Mouse (Mus musculus): Measurements from ENCODE around the gene Sun1. TPM values are rescaled to one million over a fixed set of nuclear protein-coding genes. Genes with fewer than 3 reads are reported as not detected.

The Sun1 gene
- polyA plus RNA-seq, 1 experiment from 2014 or later, result 8.6 TPM

DNA sequence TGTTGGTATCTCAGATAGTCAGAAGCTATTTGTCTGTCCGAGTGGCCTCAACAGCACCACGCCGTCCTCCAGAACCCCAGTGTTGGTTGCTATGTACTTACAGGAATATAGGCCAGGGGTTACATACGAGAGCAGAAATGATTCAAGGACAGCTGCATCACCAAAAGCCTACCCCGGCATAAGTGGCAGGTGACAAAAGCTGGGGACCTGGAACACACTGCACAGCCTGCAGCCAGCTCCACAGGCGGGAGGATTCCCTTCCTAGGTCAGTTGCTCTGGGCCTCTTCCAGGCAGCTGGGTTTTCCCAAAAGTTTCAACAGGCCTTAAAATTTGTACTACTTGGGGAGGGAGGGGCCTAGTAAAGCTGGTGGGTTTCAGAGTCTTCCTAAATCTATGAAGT lies 55.3 kb downstream of the Sun1 start:
- TF ChIP-seq CTCF (IDR thresholded peaks at IDR 0.05; ENCODE audit: low read depth), result no peak
- TF ChIP-seq EP300 (IDR thresholded peaks at IDR 0.05; ENCODE audit: low read depth), result no peak
- 0 out of 2 replicates have a peak overlapping the region, but pooled peaks have one; percentile 18 for H3K9ac ChIP-seq (replicated peaks)
- no peak overlapping the region for H3K4me3 ChIP-seq (ENCODE audit: low read depth, low read length)
- H3K4me2 ChIP-seq (ENCODE audit: low read depth, low read length), result no peak overlapping the region
- no peak for ATAC-seq
- peaks cover 13% of the 10 kb centered on the region for H3K36me3 ChIP-seq (replicated peaks; ENCODE audit: insufficient read depth, low read length)
- 68% methylated on average over 6 of the region's 6 CpGs for WGBS (ENCODE audit: insufficient replicate concordance)
- H3K9me3 ChIP-seq (ENCODE audit: low read length), result no peaks in the 10 kb centered on the region
- no peaks in the 10 kb centered on the region for H3K27me3 ChIP-seq (ENCODE audit: insufficient read depth, low read length)
- H3K27ac ChIP-seq (ENCODE audit: low read depth), result peak overlapping the region; percentile 55
- peaks cover 59% of the 10 kb centered on the region for H3K4me1 ChIP-seq (ENCODE audit: insufficient read depth)
- DNase-seq, result no peak

DNA sequence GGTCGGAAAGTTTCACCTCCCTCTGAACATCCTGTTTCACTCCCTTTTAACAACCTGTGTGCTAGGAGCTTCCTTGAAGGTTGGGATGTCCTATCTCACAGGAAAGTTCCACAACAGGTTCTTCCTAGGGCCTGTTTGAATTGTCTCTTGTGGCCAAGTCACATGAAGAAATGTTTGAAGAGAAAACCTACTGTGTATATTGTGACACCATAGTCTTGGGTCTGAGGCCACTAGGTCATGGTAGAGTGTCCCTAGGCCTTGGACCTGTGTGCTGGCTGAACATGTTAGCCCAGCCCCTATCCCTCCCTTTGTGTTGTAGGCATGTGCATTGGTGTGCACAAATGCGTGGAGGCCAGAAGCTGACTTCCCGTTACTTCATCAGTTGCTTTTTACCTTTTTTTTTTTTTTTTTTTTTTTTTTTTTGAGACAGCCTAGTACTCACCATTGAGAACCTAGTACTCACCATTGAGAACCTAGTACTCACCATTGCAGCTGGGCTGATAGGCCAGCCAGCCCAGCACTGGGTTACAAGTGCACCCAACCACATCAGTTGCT lies 55.9 kb downstream of the Sun1 start:
- Histone ChIP-seq H3K4me3 (ENCODE audit: low read depth, low read length) (no peak overlapping the region), H3K27ac (ENCODE audit: low read depth) (peak overlapping the region; percentile 55), H3K9ac (replicated peaks) (no peak overlapping the region), H3K9me3 (ENCODE audit: low read length) (no peaks in the 10 kb centered on the region), H3K4me1 (ENCODE audit: insufficient read depth) (peaks cover 59% of the 10 kb centered on the region), H3K4me2 (ENCODE audit: low read depth, low read length) (no peak overlapping the region), H3K27me3 (ENCODE audit: insufficient read depth, low read length) (no peaks in the 10 kb centered on the region), H3K36me3 (replicated peaks; ENCODE audit: insufficient read depth, low read length) (peaks cover 18% of the 10 kb centered on the region)
- no peak for TF ChIP-seq EP300 (IDR thresholded peaks at IDR 0.05; ENCODE audit: low read depth)
- DNase-seq, result no peak
- 46% methylated on average over 3 of the region's 3 CpGs for WGBS (ENCODE audit: insufficient replicate concordance)
- ATAC-seq, result no peak

DNA sequence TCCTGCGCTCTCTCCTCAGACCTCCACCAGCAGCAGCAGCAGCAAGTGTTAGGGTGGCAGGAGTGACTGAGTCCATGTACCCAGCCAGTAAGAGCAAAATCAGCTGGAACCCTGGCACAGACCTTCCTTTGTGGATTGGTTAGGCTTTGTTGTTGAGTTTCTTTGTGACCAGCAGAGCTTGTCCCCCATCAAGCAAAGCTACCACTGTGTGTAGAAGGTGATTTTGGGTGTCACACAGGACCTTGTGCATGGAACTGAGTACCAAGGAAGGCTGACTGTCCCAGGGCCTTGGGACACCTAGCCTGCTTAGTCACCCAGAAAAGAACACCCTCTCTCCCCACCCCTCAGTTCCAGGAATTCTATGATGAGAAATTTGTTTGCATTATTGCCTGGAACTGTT lies 56.8 kb downstream of the Sun1 start:
- WGBS (ENCODE audit: insufficient replicate concordance), result 100% methylated on average over 1 of the region's 1 CpGs

DNA sequence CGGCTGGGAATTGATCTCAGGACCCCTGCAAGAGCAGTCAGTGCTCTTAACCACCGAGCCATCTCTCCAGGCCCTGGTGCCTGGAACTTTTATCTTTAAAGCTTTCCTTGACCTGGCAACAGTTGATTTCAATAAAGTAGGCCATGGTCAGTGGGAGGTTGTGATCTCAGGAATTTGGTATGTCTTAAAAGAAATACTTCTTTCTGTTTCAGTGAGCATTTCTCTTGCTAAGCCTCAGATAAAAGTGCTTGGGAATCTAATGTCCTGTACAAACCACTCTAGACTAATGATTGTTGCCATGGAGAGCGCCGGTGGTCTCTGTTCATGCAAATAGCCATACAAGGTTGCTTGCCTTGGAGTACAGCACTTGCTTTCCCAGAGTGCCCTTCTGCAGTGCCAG lies 57.4 kb downstream of the Sun1 start:
- Histone ChIP-seq H3K4me1 (ENCODE audit: insufficient read depth) (peaks cover 54% of the 10 kb centered on the region), H3K9me3 (ENCODE audit: low read length) (no peaks in the 10 kb centered on the region)
- 69% methylated on average over 4 of the region's 4 CpGs for WGBS (ENCODE audit: insufficient replicate concordance)

More for the DNA sequence above, 56.8 kb downstream of the Sun1 start:
- H3K27ac ChIP-seq (ENCODE audit: low read depth), result peak overlapping the region; percentile 55; the same call in 1 of the 2 replicates
- peaks cover 25% of the 10 kb centered on the region for H3K36me3 ChIP-seq (replicated peaks; ENCODE audit: insufficient read depth, low read length)
- ATAC-seq (no peak), DNase-seq (no peak)
- peaks cover 54% of the 10 kb centered on the region for H3K4me1 ChIP-seq (ENCODE audit: insufficient read depth)
- H3K9ac ChIP-seq (replicated peaks), result 0 out of 2 replicates have a peak overlapping the region, but pooled peaks have one; percentile 22
- no peaks in the 10 kb centered on the region for H3K27me3 ChIP-seq (ENCODE audit: insufficient read depth, low read length)
- TF ChIP-seq EP300 (IDR thresholded peaks at IDR 0.05; ENCODE audit: low read depth) (no peak), CTCF (IDR thresholded peaks at IDR 0.05; ENCODE audit: low read depth) (no peak)
- no peaks in the 10 kb centered on the region for H3K9me3 ChIP-seq (ENCODE audit: low read length)
- H3K4me2 ChIP-seq (ENCODE audit: low read depth, low read length), result no peak overlapping the region
- H3K4me3 ChIP-seq (ENCODE audit: low read depth, low read length), result no peak overlapping the region

DNA sequence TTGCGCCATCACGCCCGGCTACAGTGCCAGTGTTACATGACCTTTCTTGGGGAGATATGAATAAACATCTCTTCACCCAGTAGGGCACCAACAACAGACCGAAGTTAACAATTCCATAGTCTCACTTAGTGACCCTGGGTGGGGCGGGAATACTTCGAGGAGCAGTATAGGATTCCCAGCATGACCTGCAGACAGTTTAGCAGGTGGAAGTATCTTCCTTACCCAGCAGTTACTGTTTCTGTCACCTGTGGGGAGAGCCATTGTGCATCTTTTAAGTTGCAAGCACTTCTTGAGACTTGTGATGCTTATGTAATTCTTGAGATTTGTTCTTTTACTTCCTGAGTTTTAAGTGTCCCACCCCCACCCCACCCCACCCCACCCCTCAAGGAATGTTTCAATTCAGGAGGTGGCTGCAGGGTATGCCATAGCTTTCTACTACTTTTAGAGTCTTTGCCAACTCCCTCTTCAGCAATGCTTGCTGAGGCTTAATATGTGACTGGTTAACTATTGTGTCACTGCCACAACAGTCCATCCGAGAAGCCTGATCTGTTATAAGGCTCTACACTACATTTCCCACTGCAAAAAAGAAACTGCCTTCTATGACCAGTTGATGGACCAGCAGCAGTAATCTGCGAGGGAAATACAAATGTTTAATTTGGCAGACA lies 58.1 kb downstream of the Sun1 start:
- Histone ChIP-seq H3K9me3 (ENCODE audit: low read length) (no peaks in the 10 kb centered on the region), H3K27me3 (ENCODE audit: insufficient read depth, low read length) (no peaks in the 10 kb centered on the region), H3K4me2 (ENCODE audit: low read depth, low read length) (no peak overlapping the region), H3K4me1 (ENCODE audit: insufficient read depth) (peaks cover 50% of the 10 kb centered on the region), H3K27ac (ENCODE audit: low read depth) (no peak overlapping the region), H3K4me3 (ENCODE audit: low read depth, low read length) (no peak overlapping the region), H3K9ac (replicated peaks) (no peak overlapping the region), H3K36me3 (replicated peaks; ENCODE audit: insufficient read depth, low read length) (peaks cover 37% of the 10 kb centered on the region)
- no peak for DNase-seq
- 82% methylated on average over 8 of the region's 8 CpGs for WGBS (ENCODE audit: insufficient replicate concordance)
- no peak for TF ChIP-seq CTCF (IDR thresholded peaks at IDR 0.05; ENCODE audit: low read depth)
- TF ChIP-seq EP300 (IDR thresholded peaks at IDR 0.05; ENCODE audit: low read depth), result no peak
- no peak for ATAC-seq

More for the DNA sequence above, 57.4 kb downstream of the Sun1 start:
- ATAC-seq (no peak), DNase-seq (no peak)
- no peak overlapping the region for H3K4me2 ChIP-seq (ENCODE audit: low read depth, low read length)
- no peak for TF ChIP-seq EP300 (IDR thresholded peaks at IDR 0.05; ENCODE audit: low read depth)
- peaks cover 30% of the 10 kb centered on the region for H3K36me3 ChIP-seq (replicated peaks; ENCODE audit: insufficient read depth, low read length)
- no peak overlapping the region for H3K27ac ChIP-seq (ENCODE audit: low read depth)
- H3K4me3 ChIP-seq (ENCODE audit: low read depth, low read length), result no peak overlapping the region
- H3K9ac ChIP-seq (replicated peaks), result no peak overlapping the region
- no peaks in the 10 kb centered on the region for H3K27me3 ChIP-seq (ENCODE audit: insufficient read depth, low read length)

DNA sequence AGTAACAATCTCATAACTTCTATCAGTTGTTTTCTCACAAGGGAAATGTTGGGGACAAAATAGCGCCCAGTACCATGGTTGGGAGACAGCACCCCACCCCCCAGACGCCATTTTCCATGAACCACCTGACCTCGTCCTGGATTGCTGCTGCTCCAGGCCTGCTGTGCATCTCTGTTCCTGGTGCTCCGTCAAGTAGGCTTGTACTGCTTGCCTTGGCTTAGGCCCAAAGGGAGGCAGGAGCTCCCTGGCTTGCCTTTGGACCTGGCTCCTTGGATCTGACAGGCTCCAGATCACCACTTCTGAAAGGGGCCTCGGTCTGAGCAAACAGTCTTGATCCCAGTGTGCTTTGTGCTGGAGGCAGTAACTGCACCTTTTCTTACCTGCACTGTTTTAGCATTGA lies 59.4 kb downstream of the Sun1 start:
- H3K4me1 ChIP-seq (ENCODE audit: insufficient read depth), result peaks cover 37% of the 10 kb centered on the region
- peaks cover 49% of the 10 kb centered on the region for H3K36me3 ChIP-seq (replicated peaks; ENCODE audit: insufficient read depth, low read length)
- ATAC-seq (no peak), DNase-seq (no peak)
- 84% methylated on average over 5 of the region's 5 CpGs for WGBS (ENCODE audit: insufficient replicate concordance)
- H3K9me3 ChIP-seq (ENCODE audit: low read length), result no peaks in the 10 kb centered on the region
- H3K4me3 ChIP-seq (ENCODE audit: low read depth, low read length), result no peak overlapping the region
- no peaks in the 10 kb centered on the region for H3K27me3 ChIP-seq (ENCODE audit: insufficient read depth, low read length)
- H3K4me2 ChIP-seq (ENCODE audit: low read depth, low read length), result no peak overlapping the region
- no peak overlapping the region for H3K27ac ChIP-seq (ENCODE audit: low read depth)
- no peak for TF ChIP-seq EP300 (IDR thresholded peaks at IDR 0.05; ENCODE audit: low read depth)
- no peak for TF ChIP-seq CTCF (IDR thresholded peaks at IDR 0.05; ENCODE audit: low read depth)
- H3K9ac ChIP-seq (replicated peaks), result no peak overlapping the region
